Mouse (Mus musculus) spleen, adult 2 months (tissue): ENCODE data around the gene Ddx21.

Experiments used
- CTCF ChIP-seq: fragments of 200-500 bp; IDR thresholded peaks from 2 replicates; pipeline ENCODE4 v1.5.1; 2011; ENCODE audit warnings: mild to moderate bottlenecking, inconsistent platforms; ENCODE audit not compliant: insufficient read depth, insufficient read length, insufficient replicate concordance; ENCODE audit errors: extremely low read depth
- POLR2A ChIP-seq: fragments of 200-500 bp; IDR thresholded peaks from 2 replicates; pipeline ENCODE4 v1.6.1; 2011; ENCODE audit warnings: low read depth, low read length, inconsistent platforms

GRCm38 (mm10) chr10:62550787-62551300, 51.2 kb downstream of the Ddx21 start:
- TF ChIP-seq CTCF (no peak), POLR2A (no peak)
